Mouse (Mus musculus): ENCODE data around the gene Nfia. TPM values are rescaled to one million over a fixed set of nuclear protein-coding genes. Genes with fewer than 3 reads are reported as not detected.

The Nfia gene
- polyA plus RNA-seq, 1 experiment from 2014 or later = 78.4 TPM

DNA sequence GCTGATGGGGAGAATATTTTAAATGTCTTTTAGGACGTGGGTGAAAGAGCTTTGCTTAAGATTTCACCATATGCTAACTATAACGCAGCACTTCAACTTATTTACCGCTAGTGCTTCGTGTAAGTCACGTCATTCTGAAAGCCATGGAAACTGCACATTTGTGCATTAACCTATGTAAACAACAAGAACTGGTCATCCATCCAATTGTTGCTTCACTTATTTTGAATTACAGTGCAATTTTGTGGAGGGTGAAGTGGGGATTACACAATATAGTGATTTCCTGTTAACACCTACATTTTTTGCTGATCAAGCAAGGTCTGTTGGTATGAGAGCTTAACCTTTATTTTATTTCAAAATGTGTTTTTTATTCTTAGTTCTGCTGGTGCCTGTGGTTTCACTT is 113.0 kb downstream of the Nfia start:
- WGBS = 58% methylated on average over 5 of the region's 5 CpGs
- Histone ChIP-seq H3K4me2 (replicated peaks; ENCODE audit: low read depth, low read length) (no peak overlapping the region), H3K36me3 (ENCODE audit: control insufficient read depth, insufficient read depth, low read length) (no peaks in the 10 kb centered on the region), H3K4me3 (ENCODE audit: low read depth, low read length) (no peak overlapping the region), H3K9ac (replicated peaks; ENCODE audit: low read depth, low read length) (no peak overlapping the region), H3K27ac (ENCODE audit: low read length) (no peak overlapping the region), H3K27me3 (ENCODE audit: control insufficient read depth, insufficient read depth, low read length) (no peaks in the 10 kb centered on the region), H3K9me3 (ENCODE audit: control insufficient read depth, low read depth, low read length) (no peaks in the 10 kb centered on the region), H3K4me1 (ENCODE audit: control insufficient read depth, insufficient read depth, low read length) (0 out of 2 replicates have a peak, but pooled peaks cover 4% of the 10 kb centered on the region)
- no peak for ATAC-seq (ENCODE audit: insufficient number of reproducible peaks, insufficient read depth, low FRiP score, low read depth)

DNA sequence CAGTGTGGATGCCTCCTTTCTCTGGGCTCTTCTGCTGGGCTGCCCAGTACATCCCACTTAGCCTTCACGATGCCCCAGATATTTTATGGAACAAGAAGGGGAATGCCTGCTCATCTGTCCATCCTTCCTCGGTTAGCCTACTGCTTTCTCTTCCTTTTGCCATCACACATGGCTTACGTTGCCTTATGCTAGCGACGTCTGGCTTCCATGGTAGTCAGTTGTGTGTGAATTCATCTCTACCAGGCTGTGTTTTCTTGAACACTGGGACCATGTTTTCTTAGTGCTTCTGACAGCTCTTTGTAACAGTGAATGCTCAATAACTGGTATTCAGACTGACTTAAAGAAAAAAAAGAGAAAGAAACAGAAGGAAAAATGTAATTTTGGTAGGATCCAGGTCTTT is 113.7 kb downstream of the Nfia start:
- 89% methylated on average over 5 of the region's 5 CpGs for WGBS
- no peaks in the 10 kb centered on the region for H3K9me3 ChIP-seq (ENCODE audit: control insufficient read depth, low read depth, low read length)
- no peak overlapping the region for H3K4me2 ChIP-seq (replicated peaks; ENCODE audit: low read depth, low read length)
- no peaks in the 10 kb centered on the region for H3K27me3 ChIP-seq (ENCODE audit: control insufficient read depth, insufficient read depth, low read length)
- H3K27ac ChIP-seq (ENCODE audit: low read length) = no peak overlapping the region
- H3K36me3 ChIP-seq (ENCODE audit: control insufficient read depth, insufficient read depth, low read length) = no peaks in the 10 kb centered on the region
- H3K4me3 ChIP-seq (ENCODE audit: low read depth, low read length) = no peak overlapping the region
- no peak for ATAC-seq (ENCODE audit: insufficient number of reproducible peaks, insufficient read depth, low FRiP score, low read depth)
- 0 out of 2 replicates have a peak, but pooled peaks cover 4% of the 10 kb centered on the region for H3K4me1 ChIP-seq (ENCODE audit: control insufficient read depth, insufficient read depth, low read length)
- no peak overlapping the region for H3K9ac ChIP-seq (replicated peaks; ENCODE audit: low read depth, low read length)

DNA sequence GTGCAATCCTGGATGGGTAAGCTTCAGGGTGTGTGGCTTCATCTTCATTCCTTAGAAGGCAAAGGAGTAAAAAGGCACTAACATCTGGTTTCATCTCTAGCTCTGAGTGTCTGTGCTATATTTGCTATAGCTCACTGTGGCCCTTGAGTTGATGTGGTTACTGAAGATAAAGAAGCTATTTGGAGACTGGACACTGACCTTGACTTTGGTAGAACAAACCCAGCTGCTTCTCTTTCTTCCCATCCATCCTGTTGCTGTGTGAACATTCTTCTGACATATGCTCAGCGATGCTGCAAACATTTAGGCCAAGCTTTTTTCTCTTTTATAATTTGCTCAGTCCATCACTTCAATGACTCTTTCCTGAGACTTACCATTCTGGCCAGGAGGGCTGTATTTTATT is 114.7 kb downstream of the Nfia start:
- Histone ChIP-seq H3K27me3 (ENCODE audit: control insufficient read depth, insufficient read depth, low read length) (no peaks in the 10 kb centered on the region), H3K4me1 (ENCODE audit: control insufficient read depth, insufficient read depth, low read length) (0 out of 2 replicates have a peak, but pooled peaks cover 4% of the 10 kb centered on the region), H3K4me3 (ENCODE audit: low read depth, low read length) (no peak overlapping the region), H3K4me2 (replicated peaks; ENCODE audit: low read depth, low read length) (no peak overlapping the region), H3K27ac (ENCODE audit: low read length) (no peak overlapping the region), H3K9me3 (ENCODE audit: control insufficient read depth, low read depth, low read length) (no peaks in the 10 kb centered on the region), H3K9ac (replicated peaks; ENCODE audit: low read depth, low read length) (no peak overlapping the region), H3K36me3 (ENCODE audit: control insufficient read depth, insufficient read depth, low read length) (no peaks in the 10 kb centered on the region)
- WGBS = 76% methylated on average over 1 of the region's 1 CpGs
- ATAC-seq (ENCODE audit: insufficient number of reproducible peaks, insufficient read depth, low FRiP score, low read depth) = no peak

DNA sequence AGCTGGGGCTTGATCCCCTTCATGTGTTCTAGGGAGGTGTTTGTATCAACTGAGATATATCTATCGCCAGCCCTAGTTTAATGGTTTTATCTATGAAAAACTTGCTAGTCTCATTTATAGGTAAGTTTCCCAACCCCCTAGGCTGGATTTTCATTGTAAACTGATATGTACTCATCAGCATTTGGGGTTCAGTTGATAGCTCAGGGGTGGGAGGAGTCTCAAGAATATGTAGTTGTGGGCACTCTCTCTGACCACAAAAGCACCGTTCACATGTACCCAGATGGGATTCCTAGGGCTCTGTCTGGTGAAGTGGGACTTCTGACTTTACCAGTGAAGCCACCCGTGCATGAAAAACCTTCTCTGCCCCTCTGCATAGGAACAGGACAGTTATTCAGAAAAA is 118.5 kb downstream of the Nfia start:
- WGBS = 77% methylated on average over 3 of the region's 3 CpGs

GRCm38 (mm10) chr4:97891611-97892010 is 119.1 kb downstream of the Nfia start:
- H3K4me2 ChIP-seq (replicated peaks; ENCODE audit: low read depth, low read length) = no peak overlapping the region
- peaks cover 10% of the 10 kb centered on the region; the same call in 1 of the 2 replicates for H3K4me1 ChIP-seq (ENCODE audit: control insufficient read depth, insufficient read depth, low read length)
- H3K4me3 ChIP-seq (ENCODE audit: low read depth, low read length) = no peak overlapping the region
- no peaks in the 10 kb centered on the region for H3K9me3 ChIP-seq (ENCODE audit: control insufficient read depth, low read depth, low read length)
- H3K27ac ChIP-seq (ENCODE audit: low read length) = no peak overlapping the region
- no peaks in the 10 kb centered on the region for H3K36me3 ChIP-seq (ENCODE audit: control insufficient read depth, insufficient read depth, low read length)
- H3K9ac ChIP-seq (replicated peaks; ENCODE audit: low read depth, low read length) = no peak overlapping the region
- no peaks in the 10 kb centered on the region for H3K27me3 ChIP-seq (ENCODE audit: control insufficient read depth, insufficient read depth, low read length)
- WGBS = 84% methylated on average over 1 of the region's 1 CpGs
- no peak for ATAC-seq (ENCODE audit: insufficient number of reproducible peaks, insufficient read depth, low FRiP score, low read depth)

More for the DNA sequence above, 118.5 kb downstream of the Nfia start:
- Histone ChIP-seq H3K9me3 (ENCODE audit: control insufficient read depth, low read depth, low read length) (no peaks in the 10 kb centered on the region), H3K27ac (ENCODE audit: low read length) (no peak overlapping the region), H3K4me2 (replicated peaks; ENCODE audit: low read depth, low read length) (no peak overlapping the region), H3K4me3 (ENCODE audit: low read depth, low read length) (no peak overlapping the region), H3K36me3 (ENCODE audit: control insufficient read depth, insufficient read depth, low read length) (no peaks in the 10 kb centered on the region), H3K27me3 (ENCODE audit: control insufficient read depth, insufficient read depth, low read length) (no peaks in the 10 kb centered on the region), H3K9ac (replicated peaks; ENCODE audit: low read depth, low read length) (no peak overlapping the region), H3K4me1 (ENCODE audit: control insufficient read depth, insufficient read depth, low read length) (peaks cover 10% of the 10 kb centered on the region; the same call in 1 of the 2 replicates)
- ATAC-seq (ENCODE audit: insufficient number of reproducible peaks, insufficient read depth, low FRiP score, low read depth) = no peak

DNA sequence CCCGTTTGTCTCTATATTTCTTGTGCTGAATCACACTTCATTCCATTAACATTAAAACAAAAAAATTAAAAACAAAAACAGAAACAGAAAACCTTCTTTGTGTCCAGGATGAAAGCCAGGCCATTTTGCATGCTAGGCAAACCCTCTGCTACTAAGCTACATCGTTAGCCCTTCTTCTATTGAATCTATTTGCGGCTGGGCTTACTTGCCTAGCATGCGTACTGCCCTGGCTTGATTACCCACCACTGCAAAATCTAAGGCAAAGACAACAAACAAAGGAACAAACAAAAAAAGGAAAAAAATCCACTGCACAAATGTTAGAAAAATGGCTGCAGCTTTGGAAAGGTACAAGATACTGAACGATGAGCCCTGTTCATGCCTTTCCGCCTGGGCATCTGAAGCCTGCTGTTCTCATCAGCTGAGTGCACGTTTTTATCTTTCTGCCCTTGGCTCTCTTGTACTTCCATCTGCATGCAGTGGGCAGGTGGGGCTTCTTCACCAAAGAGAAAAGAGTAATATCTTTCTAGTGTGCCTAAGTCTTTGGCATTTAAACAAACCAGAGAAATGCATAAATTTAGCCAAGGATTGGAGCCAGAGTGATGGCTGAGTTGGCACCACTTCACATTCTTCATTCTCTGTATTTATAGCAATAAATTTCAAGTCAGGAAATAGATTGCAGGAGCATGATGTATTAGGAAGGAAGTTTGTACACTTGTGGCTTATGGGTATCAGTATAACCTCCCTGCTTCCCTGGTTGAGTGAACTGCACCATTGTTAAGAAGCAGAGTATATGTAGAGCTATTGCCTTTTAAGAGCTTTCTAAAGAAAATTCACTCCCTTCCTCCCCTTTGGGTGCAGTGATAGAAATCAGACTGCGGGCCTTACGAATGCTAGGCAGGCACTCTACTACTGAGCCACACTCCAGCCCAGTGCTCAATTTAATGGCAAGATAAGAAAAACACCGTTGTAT is 121.7 kb downstream of the Nfia start:
- Histone ChIP-seq H3K4me1 (ENCODE audit: control insufficient read depth, insufficient read depth, low read length) (peaks cover 6% of the 10 kb centered on the region; the same call in 1 of the 2 replicates), H3K27ac (ENCODE audit: low read length) (no peak overlapping the region), H3K9me3 (ENCODE audit: control insufficient read depth, low read depth, low read length) (no peaks in the 10 kb centered on the region), H3K9ac (replicated peaks; ENCODE audit: low read depth, low read length) (no peak overlapping the region), H3K4me3 (ENCODE audit: low read depth, low read length) (no peak overlapping the region), H3K27me3 (ENCODE audit: control insufficient read depth, insufficient read depth, low read length) (no peaks in the 10 kb centered on the region), H3K4me2 (replicated peaks; ENCODE audit: low read depth, low read length) (no peak overlapping the region), H3K36me3 (ENCODE audit: control insufficient read depth, insufficient read depth, low read length) (no peaks in the 10 kb centered on the region)
- 74% methylated on average over 10 of the region's 10 CpGs for WGBS
- ATAC-seq (ENCODE audit: insufficient number of reproducible peaks, insufficient read depth, low FRiP score, low read depth) = no peak

- H3K9me3 ChIP-seq (ENCODE audit: control insufficient read depth, low read depth, low read length) = no peaks in the 10 kb centered on the region
- WGBS = 94% methylated on average over 5 of the region's 5 CpGs
- H3K4me2 ChIP-seq (replicated peaks; ENCODE audit: low read depth, low read length) = no peak overlapping the region
- H3K9ac ChIP-seq (replicated peaks; ENCODE audit: low read depth, low read length) = no peak overlapping the region
- peaks cover 6% of the 10 kb centered on the region; the same call in 1 of the 2 replicates for H3K4me1 ChIP-seq (ENCODE audit: control insufficient read depth, insufficient read depth, low read length)
- H3K4me3 ChIP-seq (ENCODE audit: low read depth, low read length) = no peak overlapping the region
- no peaks in the 10 kb centered on the region for H3K27me3 ChIP-seq (ENCODE audit: control insufficient read depth, insufficient read depth, low read length)
- no peak for ATAC-seq (ENCODE audit: insufficient number of reproducible peaks, insufficient read depth, low FRiP score, low read depth)
- no peaks in the 10 kb centered on the region for H3K36me3 ChIP-seq (ENCODE audit: control insufficient read depth, insufficient read depth, low read length)
- no peak overlapping the region for H3K27ac ChIP-seq (ENCODE audit: low read length)
Observed at GRCm38 (mm10) chr4:97895940-97896339, 123.4 kb downstream of the Nfia start.

DNA sequence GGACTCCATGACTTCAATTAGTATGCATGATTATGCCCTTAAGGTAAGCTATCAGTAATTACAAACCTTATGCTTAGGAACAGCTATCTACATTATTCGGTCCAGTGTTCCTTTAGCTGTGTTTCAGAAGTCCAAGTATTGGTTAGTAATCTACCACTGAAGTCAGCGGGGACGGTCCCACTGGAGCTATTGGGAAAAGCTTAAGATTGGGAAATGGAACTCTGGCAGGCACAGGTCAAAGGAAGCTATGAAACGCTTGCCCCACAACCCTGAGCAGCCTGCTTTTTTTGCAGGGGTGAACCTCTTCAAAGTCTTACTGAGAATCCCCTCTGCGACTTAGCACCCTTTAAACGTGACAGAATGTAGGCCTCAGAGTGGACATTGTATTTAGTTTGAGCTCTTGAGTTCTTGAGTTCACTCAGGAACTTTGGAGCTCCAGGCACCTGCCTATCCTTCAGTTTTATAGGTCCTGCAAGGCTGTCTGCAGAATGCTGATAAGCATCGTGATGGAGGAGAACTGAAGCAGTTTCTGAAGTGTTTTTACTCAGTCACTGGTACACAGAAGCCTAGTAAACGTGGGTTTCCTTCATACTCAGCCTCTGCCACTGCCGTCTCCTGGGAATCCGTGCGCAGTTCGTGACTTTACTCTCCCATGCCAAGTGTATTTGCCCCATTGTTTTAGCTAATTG is 127.9 kb downstream of the Nfia start:
- Histone ChIP-seq H3K9ac (replicated peaks; ENCODE audit: low read depth, low read length) (no peak overlapping the region), H3K4me1 (ENCODE audit: control insufficient read depth, insufficient read depth, low read length) (no peaks in the 10 kb centered on the region), H3K9me3 (ENCODE audit: control insufficient read depth, low read depth, low read length) (no peaks in the 10 kb centered on the region), H3K27me3 (ENCODE audit: control insufficient read depth, insufficient read depth, low read length) (no peaks in the 10 kb centered on the region), H3K4me2 (replicated peaks; ENCODE audit: low read depth, low read length) (no peak overlapping the region), H3K27ac (ENCODE audit: low read length) (no peak overlapping the region), H3K36me3 (ENCODE audit: control insufficient read depth, insufficient read depth, low read length) (no peaks in the 10 kb centered on the region), H3K4me3 (ENCODE audit: low read depth, low read length) (no peak overlapping the region)
- WGBS = 82% methylated on average over 12 of the region's 12 CpGs
- no peak for ATAC-seq (ENCODE audit: insufficient number of reproducible peaks, insufficient read depth, low FRiP score, low read depth)

Measured in stomach, embryonic 14.5 days (tissue).